Mouse (Mus musculus) brain, embryonic 14.5 days (tissue): ENCODE measurements around the gene Mgll. TPM values are rescaled to one million over a fixed set of nuclear protein-coding genes. Genes with fewer than 3 reads are reported as not detected.

Source experiments
- DNase-seq: peaks from one replicate; pipeline ENCODE4 v3.0.0-alpha.2; 2011; ENCODE audit warnings: low read depth
- CTCF ChIP-seq: fragments of 200-500 bp; IDR thresholded peaks from 2 replicates; pipeline ENCODE4 v1.5.1; 2012; ENCODE audit warnings: inconsistent platforms, mild to moderate bottlenecking, moderate library complexity, borderline replicate concordance; ENCODE audit not compliant: insufficient read depth, insufficient read length; ENCODE audit errors: extremely low read depth
- POLR2A ChIP-seq: fragments of 200-500 bp; IDR thresholded peaks from 2 replicates; pipeline ENCODE4 v1.6.1; 2012; ENCODE audit warnings: mild to moderate bottlenecking, inconsistent platforms, borderline replicate concordance; ENCODE audit not compliant: poor library complexity, insufficient read depth, insufficient read length, severe bottlenecking; ENCODE audit errors: extremely low read depth
- polyA plus RNA-seq: library from polyadenylated mRNA; depleted of rRNA; stranded (reverse); fragments of >200 nt; gene quantifications from 2 replicates; pipeline ENCODE4 v1.2.3, GENCODE M21; 2012

Mgll gene
- polyA plus RNA-seq, 1 experiment: 8.8 TPM

DNA sequence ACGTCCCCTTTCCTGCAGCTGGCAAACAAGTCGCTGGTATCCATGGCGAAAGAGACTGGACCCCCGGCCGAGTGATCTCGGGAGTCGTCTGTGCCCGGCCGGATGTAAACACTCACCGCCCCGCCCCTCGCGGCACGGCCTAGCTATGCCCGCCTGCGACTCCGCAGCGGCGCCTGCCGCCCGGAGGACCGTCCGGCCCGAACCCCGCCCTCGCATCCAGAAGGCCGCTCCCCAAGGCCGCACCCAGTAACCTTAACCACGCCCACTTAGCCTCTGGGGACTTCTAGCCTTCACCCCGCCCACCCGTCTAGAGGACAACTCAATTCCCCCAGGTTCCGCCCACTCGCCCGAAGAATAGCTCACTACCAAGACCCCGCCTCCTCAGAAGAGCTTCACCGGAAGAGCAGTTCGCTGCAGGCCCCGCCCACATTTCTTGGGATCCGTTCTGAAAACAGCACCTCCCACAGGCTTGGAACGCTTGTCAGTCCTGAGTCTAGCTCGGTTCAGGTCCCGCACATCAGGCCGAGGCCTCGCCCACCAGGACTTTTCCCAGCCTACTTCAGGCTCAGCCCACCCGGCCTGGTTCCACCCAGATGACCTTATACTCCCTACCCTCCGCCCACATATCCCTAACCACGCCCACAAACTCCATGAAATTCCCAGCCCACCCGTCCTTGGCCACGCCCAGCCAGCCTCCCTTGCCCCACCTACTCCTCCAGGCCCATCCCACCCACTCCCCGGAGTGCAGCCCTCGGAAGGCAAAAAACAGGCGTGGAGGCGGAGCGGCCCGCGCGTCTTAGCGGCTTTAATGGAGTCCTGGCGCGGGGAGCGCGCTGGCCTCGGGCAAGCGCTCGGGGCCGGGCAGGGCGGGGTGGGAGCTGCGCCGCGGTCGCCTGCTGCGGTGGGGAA lies 117.8 kb downstream of the Mgll start, which contains the start of gene Abtb1:
Abtb1 (minus strand) TSS at position 204 of the 909 bp plus-strand sequence.
- TF ChIP-seq CTCF: peak; percentile 47
- peak; percentile 54; the same call in 1 of the 2 replicates for TF ChIP-seq POLR2A
- peak; percentile 100 for DNase-seq

DNA sequence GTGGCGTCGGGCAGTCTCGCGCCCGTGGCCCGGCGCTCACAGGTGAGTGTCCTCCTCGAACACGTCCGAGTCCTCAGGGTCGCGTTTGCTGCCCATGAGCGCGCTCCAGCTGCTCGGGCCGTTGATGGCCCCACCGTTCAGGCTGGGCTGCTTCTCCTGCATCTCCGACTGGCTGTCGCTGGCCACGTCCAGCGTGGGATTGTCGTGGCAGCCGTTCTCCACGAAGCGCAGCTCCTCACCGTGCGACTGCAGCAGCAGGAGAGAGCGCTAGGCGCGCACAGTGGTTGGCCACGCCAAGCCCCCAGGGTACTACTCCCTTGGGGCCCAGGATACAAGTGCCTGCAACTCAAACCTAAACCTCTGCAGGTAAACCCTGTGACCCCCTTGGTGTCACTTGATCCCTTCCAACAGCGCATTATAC lies 118.5 kb downstream of the Mgll start:
- TF ChIP-seq POLR2A: no peak
- no peak for TF ChIP-seq CTCF
- peak; percentile 56 for DNase-seq

DNA sequence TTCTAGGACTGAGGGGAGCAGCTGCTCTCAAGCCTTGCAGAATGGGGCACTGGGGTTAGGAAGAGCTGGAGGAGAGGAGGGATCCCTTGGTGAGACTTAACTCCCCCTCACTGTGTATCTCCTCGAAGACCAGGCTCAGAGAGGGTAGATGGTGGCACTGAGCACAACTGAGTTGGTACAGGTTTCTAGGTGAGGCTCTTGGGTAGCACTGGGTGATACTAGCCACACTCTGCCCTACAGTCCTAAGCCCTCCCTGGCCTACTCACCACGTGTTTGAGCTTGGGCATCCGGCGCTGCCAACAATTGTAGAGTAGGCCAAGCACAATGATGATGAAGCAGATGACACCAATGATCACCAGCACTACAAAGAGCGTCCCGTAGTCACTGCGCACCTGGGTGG lies 119.0 kb downstream of the Mgll start:
- TF ChIP-seq CTCF (no peak), POLR2A (no peak)
- DNase-seq: no peak

DNA sequence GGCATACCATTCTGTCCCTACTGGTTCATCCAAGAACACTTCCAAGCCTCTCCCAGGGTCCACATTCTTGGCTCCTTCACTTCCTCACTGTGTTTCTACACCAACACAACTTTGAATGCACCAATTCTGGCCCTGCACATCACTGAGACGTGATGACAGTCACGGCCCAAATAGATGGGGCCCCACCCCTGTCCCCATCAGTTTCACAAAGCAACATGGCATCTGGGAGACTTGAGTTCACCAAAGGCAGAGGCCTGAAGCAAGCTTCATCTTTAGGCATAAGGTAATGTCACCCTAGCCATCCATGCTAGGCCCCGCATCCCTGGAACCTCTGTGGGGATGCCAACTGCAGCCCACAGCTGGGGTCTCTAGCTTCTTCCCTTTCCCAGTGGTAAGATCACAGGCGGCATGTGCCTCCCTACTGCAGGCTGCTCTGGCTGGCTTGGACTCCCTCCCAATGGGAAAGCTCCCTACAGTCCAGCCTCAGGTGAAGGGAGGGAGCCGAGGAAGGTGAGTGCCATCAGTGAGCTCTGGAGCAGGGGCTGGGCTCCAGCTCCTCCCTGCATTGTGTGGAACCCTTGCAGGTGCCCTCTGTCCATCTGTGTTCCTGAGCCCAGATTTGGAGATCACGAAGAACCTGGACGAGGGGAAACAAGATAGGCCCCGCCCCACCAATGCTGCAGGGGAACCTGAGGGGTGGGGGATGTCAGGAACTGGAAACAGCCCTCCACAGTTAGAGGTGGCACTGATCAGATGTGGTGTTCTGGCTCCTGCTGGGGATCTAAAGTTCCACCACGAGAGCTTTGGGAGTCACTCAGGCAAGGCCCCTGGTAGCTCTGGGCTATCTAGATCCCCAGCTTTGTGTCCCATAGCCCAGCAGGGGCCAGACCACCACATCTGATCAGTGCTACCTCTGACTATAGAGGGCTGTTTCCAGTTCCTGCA lies 119.8 kb downstream of the Mgll start:
- TF ChIP-seq POLR2A (no peak), CTCF (no peak)
- no peak for DNase-seq

DNA sequence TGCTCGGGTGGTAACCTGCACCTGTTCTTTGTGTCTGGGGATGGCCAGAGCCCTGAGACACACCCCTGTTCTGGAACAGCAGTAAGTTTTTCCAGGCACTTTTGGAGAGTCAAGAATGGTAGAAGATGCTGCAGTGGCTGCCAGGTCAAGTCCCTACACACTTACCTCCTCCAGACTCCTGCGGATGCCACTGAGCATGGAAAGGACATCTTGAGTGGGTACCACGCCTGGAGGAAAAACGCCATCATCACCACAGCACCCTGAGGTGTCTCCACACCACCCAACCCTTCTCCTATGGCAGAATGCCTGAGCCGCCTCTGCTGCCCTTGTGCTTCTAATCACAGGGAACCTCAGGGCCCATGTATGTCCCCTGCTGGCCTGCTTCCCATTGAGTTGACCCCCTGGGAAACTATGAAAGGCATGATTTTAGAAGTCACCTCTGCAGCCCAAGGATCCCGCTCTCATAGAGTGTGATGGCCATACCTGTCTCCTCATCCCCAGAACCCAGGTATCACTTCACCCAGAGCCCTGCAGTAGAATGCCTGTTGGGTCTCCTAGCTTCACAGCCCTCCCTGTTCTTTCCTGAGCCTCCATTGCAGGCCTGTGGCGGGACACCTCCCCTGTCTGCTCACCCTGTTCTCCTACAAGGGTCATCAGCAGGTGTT lies 120.8 kb downstream of the Mgll start:
- no peak for TF ChIP-seq POLR2A
- DNase-seq: no peak

DNA sequence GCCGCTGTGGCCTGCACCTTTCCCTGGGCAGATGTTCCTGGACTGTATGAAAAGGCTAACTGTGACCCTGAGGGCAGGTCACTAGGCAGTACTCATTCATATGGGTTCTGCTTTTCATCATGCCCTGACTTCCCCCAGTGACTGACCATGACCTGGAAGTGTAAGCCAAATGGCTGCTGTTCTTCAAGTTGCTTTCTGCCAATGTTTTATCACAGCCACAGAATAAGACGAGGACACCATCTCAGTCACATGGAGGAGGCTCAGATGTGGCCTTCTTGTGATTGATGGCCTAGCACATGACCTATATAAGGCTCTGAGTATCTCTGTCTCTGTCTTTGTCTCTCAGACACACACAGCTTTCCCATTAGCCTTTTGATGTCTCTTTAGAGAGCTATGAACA lies 123.4 kb downstream of the Mgll start:
- DNase-seq: no peak
- no peak for TF ChIP-seq POLR2A
- TF ChIP-seq CTCF: no peak

DNA sequence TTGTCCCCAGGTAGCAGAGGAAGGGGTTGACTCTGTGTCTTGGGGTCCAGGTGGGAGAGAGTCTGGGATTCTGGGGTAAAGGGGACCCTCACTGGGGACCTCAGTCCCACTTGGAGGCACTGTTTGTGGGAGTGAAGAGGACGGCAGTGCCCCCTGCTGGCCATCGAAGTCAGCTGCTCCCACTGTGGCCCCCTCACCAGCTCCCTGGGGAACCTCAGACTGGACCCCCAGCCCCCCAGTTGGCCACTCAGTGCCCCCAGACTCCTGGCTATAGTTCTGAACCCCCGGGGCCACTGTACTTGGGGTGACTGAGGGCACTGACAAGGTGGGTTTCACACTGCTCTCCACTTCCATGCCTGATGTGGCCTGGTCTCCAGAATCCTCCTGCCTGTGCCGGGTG lies 125.1 kb downstream of the Mgll start:
- no peak for DNase-seq
- TF ChIP-seq POLR2A: no peak
- peak; percentile 58; the same call in 1 of the 2 replicates for TF ChIP-seq CTCF

DNA sequence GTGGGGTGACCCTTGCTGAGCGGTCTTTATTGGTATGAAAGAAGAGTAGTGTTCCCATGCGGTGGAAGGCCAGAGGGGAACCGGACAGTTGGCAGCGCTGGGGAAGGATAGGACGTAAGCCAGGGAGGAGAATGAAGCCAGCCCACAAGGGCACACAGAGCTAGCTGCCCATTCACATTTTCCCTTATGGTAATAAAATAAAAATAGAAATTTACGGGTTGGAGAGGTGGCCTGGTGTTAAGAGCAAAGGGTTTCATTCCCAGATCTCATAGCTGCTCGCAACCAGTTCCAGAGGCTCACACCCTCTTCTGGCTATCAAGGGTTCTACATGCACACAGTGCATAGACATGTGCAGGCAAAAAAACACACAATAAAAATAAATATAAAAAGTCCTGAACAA lies 125.8 kb downstream of the Mgll start:
- TF ChIP-seq CTCF: no peak
- TF ChIP-seq POLR2A: no peak
- no peak for DNase-seq

DNA sequence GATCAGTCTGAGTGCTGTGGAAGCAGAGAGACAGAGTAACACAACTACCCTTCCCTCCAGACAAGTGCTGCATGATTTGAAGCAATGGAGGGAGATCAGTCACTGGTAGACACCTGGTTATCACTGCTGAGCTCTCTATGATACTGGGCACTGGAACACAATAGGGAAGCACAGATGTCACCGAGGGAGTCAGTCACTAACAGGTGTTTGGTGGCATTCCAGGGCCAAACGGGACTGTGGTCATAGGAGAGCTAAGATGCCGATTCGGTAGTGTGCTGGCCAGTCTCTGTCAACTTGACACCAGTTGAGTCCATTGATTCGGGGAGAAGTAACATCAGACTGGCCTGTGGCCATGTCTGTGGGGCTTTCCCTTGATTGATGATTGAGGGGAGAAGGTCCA lies 130.3 kb downstream of the Mgll start:
- no peak for DNase-seq
- TF ChIP-seq POLR2A: no peak
- TF ChIP-seq CTCF: no peak

DNA sequence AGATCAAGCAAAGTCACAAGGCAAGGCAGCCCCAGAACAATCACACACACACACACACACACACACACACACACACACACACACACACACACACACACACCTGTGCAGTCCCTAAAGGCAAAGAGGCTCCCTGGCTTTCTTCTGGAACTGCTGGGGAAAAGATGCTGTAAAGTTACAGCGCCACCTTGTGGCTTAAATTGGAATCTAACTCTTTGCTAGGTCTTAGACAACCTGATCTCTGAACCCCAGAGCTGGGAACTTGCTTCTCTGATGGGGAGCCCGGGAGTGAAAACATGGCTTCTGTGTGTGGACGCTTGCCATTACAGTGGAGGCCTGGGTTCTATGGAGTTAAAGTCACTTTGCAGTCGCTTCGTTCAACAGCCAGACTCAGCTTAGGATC lies 131.4 kb downstream of the Mgll start:
- DNase-seq: peak; percentile 75
- peak; percentile 69; the same call in 1 of the 2 replicates for TF ChIP-seq CTCF
- TF ChIP-seq POLR2A: no peak

DNA sequence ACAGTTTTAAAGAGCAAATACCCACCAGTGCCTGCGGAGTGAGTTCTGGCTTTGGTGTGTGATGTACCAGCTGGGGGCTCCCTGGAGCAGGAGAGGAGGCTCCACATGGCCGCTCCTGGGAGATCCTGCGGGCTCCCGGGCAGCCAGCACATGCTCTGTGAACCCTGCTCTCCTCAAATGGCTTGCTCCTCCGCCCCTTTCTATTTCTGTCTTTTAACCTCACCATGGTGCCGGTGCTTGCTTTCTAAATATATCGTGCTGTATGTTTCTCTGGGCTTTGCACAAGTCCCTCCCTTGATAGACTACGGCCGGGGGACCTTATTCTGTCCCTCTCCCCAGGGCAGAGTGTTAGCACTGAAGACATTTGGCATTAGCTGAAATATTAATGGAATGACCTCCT lies 133.0 kb downstream of the Mgll start:
- TF ChIP-seq CTCF: no peak
- TF ChIP-seq POLR2A: no peak

More for the DNA sequence above, 133.0 kb downstream of the Mgll start:
- DNase-seq: no peak
